Mouse (Mus musculus) ES-E14 (cell line): ENCODE data around the gene Tsacc.

Source experiments
- ZC3H11A ChIP-seq: IDR thresholded peaks from 2 replicates; pipeline ENCODE4 v1.6.1; 2012; ENCODE audit warnings: low read depth, mild to moderate bottlenecking, inconsistent platforms, low read length, borderline replicate concordance
- ZNF384 ChIP-seq: IDR thresholded peaks from 2 replicates; pipeline ENCODE4 v1.6.1; 2012; ENCODE audit warnings: low read depth, low read length, inconsistent platforms

DNA sequence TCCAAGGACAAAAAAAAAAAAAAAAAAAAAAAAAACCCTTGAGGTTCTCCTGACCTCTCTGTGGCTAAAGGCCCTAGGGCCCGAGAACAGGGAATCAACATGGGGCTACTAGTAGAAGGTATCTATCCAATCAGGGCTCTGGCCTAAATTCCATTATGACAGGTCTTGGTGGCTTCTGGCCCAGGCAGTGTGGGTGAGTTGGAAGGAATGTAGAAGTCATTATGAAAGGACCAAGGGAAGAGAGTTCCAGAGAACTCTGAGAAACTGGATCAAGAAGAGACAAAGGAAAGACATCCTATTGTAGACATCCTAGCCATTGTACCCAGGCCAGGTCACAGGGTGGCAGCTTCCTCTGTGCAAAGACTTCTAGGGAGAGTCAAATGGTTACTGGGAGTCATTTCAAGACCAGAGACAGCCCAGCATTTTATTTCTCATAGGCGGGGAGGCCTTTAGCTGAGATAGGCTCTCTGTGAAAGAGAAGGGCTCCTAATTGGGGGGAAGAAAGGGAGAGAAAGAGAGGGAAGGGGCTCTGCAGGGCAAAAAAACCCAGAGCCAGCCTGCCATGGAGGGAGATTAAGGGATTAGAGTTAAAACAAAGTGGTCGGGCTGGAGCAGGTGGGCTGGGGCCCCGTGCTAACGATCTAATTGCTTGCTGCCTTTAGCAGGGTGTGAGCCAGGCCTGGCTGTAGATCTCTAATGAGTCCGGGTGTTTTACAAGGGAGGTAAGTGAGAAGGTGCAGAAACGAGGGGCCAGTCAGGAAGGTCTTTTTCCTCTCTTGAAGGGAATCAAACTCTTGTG, 63.7 kb downstream of the Tsacc start:
- TF ChIP-seq ZNF384 (no peak), ZC3H11A (no peak)
